Mouse (Mus musculus) heart, postnatal 0 days (tissue): ENCODE measurements at regions not wholly inside any gene's neighbourhood (a gene's known extent, or its start where the extent isn't known, plus 50 kb on each side); places are given as distances from the start of the nearest gene placed in this dataset.

Experiments used
- ATAC-seq: fragments of 200-750 bp; cut with Nextera tagmentation; 2 replicates; pipeline ENCODE4 v1.8.0; 2017; ENCODE audit warnings: low read depth, moderate number of reproducible peaks, moderate library complexity; ENCODE audit not compliant: insufficient read depth
- DNase-seq: peaks from one replicate; pipeline ENCODE4 v3.0.0-alpha.2; 2016; ENCODE audit warnings: low spot score
- H3K27ac ChIP-seq: fragments of 300-500 bp; sonication (generic); 2 replicates; pipeline ENCODE4 v1.5.1; 2014; ENCODE audit warnings: low read depth, mild to moderate bottlenecking
- H3K27me3 ChIP-seq: fragments of 300-500 bp; sonication (generic); 2 replicates; pipeline ENCODE4 v1.6.1; 2014; ENCODE audit warnings: low read length, mixed read lengths; ENCODE audit not compliant: control insufficient read depth, insufficient read depth
- H3K36me3 ChIP-seq: fragments of 300-500 bp; sonication (generic); replicated peaks from 2 replicates; pipeline ENCODE4 v1.6.1; 2014; ENCODE audit warnings: low read length, mixed read lengths; ENCODE audit not compliant: control insufficient read depth, insufficient read depth
- H3K4me1 ChIP-seq: fragments of 300-500 bp; sonication (generic); 2 replicates; pipeline ENCODE4 v1.6.1; 2014; ENCODE audit warnings: antibody characterized with exemption; ENCODE audit not compliant: control insufficient read depth, insufficient read depth
- H3K4me2 ChIP-seq: fragments of 300-500 bp; sonication (generic); 2 replicates; pipeline ENCODE4 v1.6.1; 2014; ENCODE audit warnings: low read depth, mild to moderate bottlenecking, low read length, moderate library complexity
- H3K4me3 ChIP-seq: fragments of 300-500 bp; sonication (generic); 2 replicates; pipeline ENCODE4 v1.5.1; 2014; ENCODE audit warnings: low read depth, low read length
- H3K9ac ChIP-seq: fragments of 300-500 bp; sonication (generic); replicated peaks from 2 replicates; pipeline ENCODE4 v1.6.1; 2014; ENCODE audit warnings: low read depth, low read length, mixed read lengths
- H3K9me3 ChIP-seq: fragments of 300-500 bp; sonication (generic); replicated peaks from 2 replicates; pipeline ENCODE4 v1.6.1; 2016; ENCODE audit warnings: low read length; ENCODE audit not compliant: control insufficient read depth
- CTCF ChIP-seq: IDR thresholded peaks from 2 replicates; pipeline ENCODE4 v1.5.1; 2016; ENCODE audit warnings: antibody characterized with exemption, control low read depth, low read depth
- EP300 ChIP-seq: IDR thresholded peaks from 2 replicates; pipeline ENCODE4 v1.6.1; 2016; ENCODE audit warnings: antibody characterized with exemption, low read depth
- WGBS: fragments of 180-500 bp; shearing (Covaris S2); extraction: QIAGEN DNeasy Blood & Tissue Kit; methylation state at CpG from one replicate; pipeline ENCODE4 v1.1.7; 2014; 5-methylcytosine and 5-hydroxymethylcytosine counted together

- no peak for DNase-seq
- no peak overlapping the region for H3K4me3 ChIP-seq
- H3K36me3 ChIP-seq = no peaks in the 10 kb centered on the region
- no peak overlapping the region for H3K9ac ChIP-seq
- no peaks in the 10 kb centered on the region for H3K27me3 ChIP-seq
- ATAC-seq = no peak
- TF ChIP-seq CTCF = no peak
- no peak for TF ChIP-seq EP300
- no peak overlapping the region for H3K27ac ChIP-seq
- H3K4me1 ChIP-seq = no peaks in the 10 kb centered on the region
- 70% methylated on average over 10 of the region's 10 CpGs for WGBS
- no peaks in the 10 kb centered on the region for H3K9me3 ChIP-seq
- H3K4me2 ChIP-seq = no peak overlapping the region
These were observed 95.6 kb upstream of the Noct start for GRCm38 (mm10) chr3:51128491-51129155.

- no peak for DNase-seq
- H3K36me3 ChIP-seq = no peaks in the 10 kb centered on the region
- H3K27ac ChIP-seq = no peak overlapping the region
- no peak overlapping the region for H3K4me2 ChIP-seq
- ATAC-seq = no peak
- WGBS = 49% methylated on average over 5 of the region's 5 CpGs
- TF ChIP-seq EP300 (no peak), CTCF (no peak)
- no peaks in the 10 kb centered on the region for H3K27me3 ChIP-seq
- no peak overlapping the region for H3K9ac ChIP-seq
- no peak overlapping the region for H3K4me3 ChIP-seq
- no peaks in the 10 kb centered on the region for H3K9me3 ChIP-seq
- H3K4me1 ChIP-seq = no peaks in the 10 kb centered on the region
These were observed 93.5 kb upstream of the Noct start for GRCm38 (mm10) chr3:51130709-51131108.

- Histone ChIP-seq H3K4me1 (no peaks in the 10 kb centered on the region), H3K27me3 (no peaks in the 10 kb centered on the region), H3K27ac (no peak overlapping the region), H3K9ac (no peak overlapping the region), H3K9me3 (no peaks in the 10 kb centered on the region), H3K4me3 (no peak overlapping the region), H3K4me2 (no peak overlapping the region), H3K36me3 (no peaks in the 10 kb centered on the region)
- TF ChIP-seq CTCF = no peak
- no peak for TF ChIP-seq EP300
- 70% methylated on average over 3 of the region's 3 CpGs for WGBS
- DNase-seq (no peak), ATAC-seq (no peak)
These were observed 92.9 kb upstream of the Noct start for GRCm38 (mm10) chr3:51131341-51131740.

GRCm38 (mm10) chr3:51132736-51133135 lies 91.5 kb upstream of the Noct start:
- no peak for ATAC-seq
- TF ChIP-seq CTCF (no peak), EP300 (no peak)
- DNase-seq = no peak
- no peak overlapping the region for H3K9ac ChIP-seq
- H3K36me3 ChIP-seq = no peaks in the 10 kb centered on the region
- H3K4me1 ChIP-seq = no peaks in the 10 kb centered on the region
- H3K9me3 ChIP-seq = no peaks in the 10 kb centered on the region
- H3K27me3 ChIP-seq = no peaks in the 10 kb centered on the region
- no peak overlapping the region for H3K27ac ChIP-seq
- WGBS = 90% methylated on average over 5 of the region's 5 CpGs
- H3K4me3 ChIP-seq = no peak overlapping the region
- no peak overlapping the region for H3K4me2 ChIP-seq

GRCm38 (mm10) chr3:51135581-51135980 lies 88.7 kb upstream of the Noct start:
- Histone ChIP-seq H3K27ac (no peak overlapping the region), H3K4me1 (no peaks in the 10 kb centered on the region), H3K4me3 (no peak overlapping the region), H3K36me3 (no peaks in the 10 kb centered on the region), H3K4me2 (no peak overlapping the region), H3K9me3 (no peaks in the 10 kb centered on the region), H3K9ac (no peak overlapping the region), H3K27me3 (no peaks in the 10 kb centered on the region)
- DNase-seq (no peak), ATAC-seq (no peak)
- WGBS = 77% methylated on average over 5 of the region's 5 CpGs
- TF ChIP-seq EP300 = no peak
- no peak for TF ChIP-seq CTCF

GRCm38 (mm10) chr3:51137730-51138312 lies 86.4 kb upstream of the Noct start:
- no peak for TF ChIP-seq EP300
- TF ChIP-seq CTCF = no peak
- no peak overlapping the region for H3K4me2 ChIP-seq
- no peak overlapping the region for H3K4me3 ChIP-seq
- WGBS = 90% methylated on average over 8 of the region's 8 CpGs
- no peaks in the 10 kb centered on the region for H3K4me1 ChIP-seq
- DNase-seq (no peak), ATAC-seq (no peak)
- no peak overlapping the region for H3K9ac ChIP-seq
- H3K36me3 ChIP-seq = no peaks in the 10 kb centered on the region
- H3K9me3 ChIP-seq = no peaks in the 10 kb centered on the region
- no peak overlapping the region for H3K27ac ChIP-seq
- H3K27me3 ChIP-seq = no peaks in the 10 kb centered on the region
